In the genomic region with DNA sequence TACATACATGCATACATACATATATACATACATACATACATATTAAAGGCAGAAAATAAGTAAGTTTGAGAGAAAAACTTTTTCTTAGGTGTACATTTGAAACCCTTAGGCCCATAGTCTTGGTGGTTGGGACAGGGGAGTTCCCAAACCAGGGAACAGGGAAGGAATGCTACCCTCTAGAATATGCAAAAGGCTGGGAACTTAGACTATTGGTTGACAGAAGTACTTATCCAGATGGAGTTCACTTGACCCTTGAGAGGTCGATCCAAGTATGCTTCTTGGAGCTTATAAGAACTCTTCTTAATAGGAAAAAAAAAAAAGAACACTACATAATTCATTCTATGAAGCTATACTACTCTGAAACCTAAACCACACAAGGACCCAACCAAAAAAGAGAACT, we compare ENCODE assay signal across 30 mouse cellular contexts. TPM values are rescaled to one million over a fixed set of nuclear protein-coding genes. Genes with fewer than 3 reads are reported as not detected.
DNase-seq lines count a peak whose midpoint lies in the region.
"Had no signal": no experiment of that assay in that cellular context is flagged by ENCODE, and none has a peak within 500 bp of the region (broad histone marks: within the 10 kb centered on the region; RNA-seq: fewer than 3 reads in every experiment).

No protein-coding gene starts in this region.

- no peaks in the 10 kb centered on the region for H3K36me3 ChIP-seq in heart, embryonic 10.5 days
- H3K36me3 ChIP-seq: forebrain, embryonic 10.5 days; heart, embryonic 13.5 days had no signal

- no peak overlapping the region for H3K27ac ChIP-seq in heart, embryonic 10.5 days
- H3K27ac ChIP-seq: forebrain, embryonic 10.5 days; forebrain, embryonic 13.5 days; heart, embryonic 13.5 days; hindbrain, embryonic 14.5 days; hindbrain, postnatal 0 days had no signal

- no peaks in the 10 kb centered on the region for H3K27me3 ChIP-seq in heart, embryonic 10.5 days (ENCODE audit: insufficient read depth, poor library complexity, severe bottlenecking)
- H3K27me3 ChIP-seq: forebrain, embryonic 13.5 days; heart, embryonic 13.5 days had no signal

- DNase-seq in ES-CJ7 (ENCODE audit: low read depth, low spot score) (peak; percentile 15), R1 (ENCODE audit: low read depth, low spot score) (peak; percentile 33)
- peak; percentile 11 for DNase-seq in lung, postnatal 14 days
- no peak for DNase-seq in gastrocnemius, adult 18-20 months (ENCODE audit: low spot score)
- no peak for DNase-seq in heart, embryonic 10.5 days (ENCODE audit: low spot score)
- no peak for DNase-seq in urinary bladder, postnatal 25 days (ENCODE audit: low spot score)
- DNase-seq: adrenal gland, postnatal 10 days; adrenal gland, postnatal 36 days; cerebellum, adult 18-20 months; cerebellum, adult 9-10 months; cerebellum, postnatal 14 days; forebrain, postnatal 0 days; gastrocnemius, postnatal 25 days; heart, adult 18-20 months; heart, postnatal 14 days; heart, postnatal 4 days had no signal

- no peaks in the 10 kb centered on the region for H3K4me1 ChIP-seq in heart, embryonic 10.5 days
- H3K4me1 ChIP-seq: forebrain, embryonic 13.5 days; heart, embryonic 13.5 days had no signal

- H3K9me3 ChIP-seq in heart, embryonic 10.5 days: no peaks in the 10 kb centered on the region
- H3K9me3 ChIP-seq: forebrain, embryonic 10.5 days; forebrain, embryonic 13.5 days; heart, embryonic 13.5 days had no signal

- no peak overlapping the region for H3K4me3 ChIP-seq in heart, embryonic 10.5 days
- H3K4me3 ChIP-seq: forebrain, embryonic 10.5 days; forebrain, embryonic 13.5 days; heart, embryonic 13.5 days had no signal

- WGBS in heart, embryonic 10.5 days: 77% methylated on average over 1 of the region's 1 CpGs

RNA-seq across cellular contexts. Expression of a gene that starts 36.7 kb away (rescaled TPM):
- not detected for total RNA-seq in gastrocnemius, adult 18-20 months (2021)
- polyA plus RNA-seq in heart, embryonic 10.5 days (2016; fragmentation: Nextera tagmentation; extraction: Ambion mirVana): not detected in 2 replicates
- total RNA-seq: adrenal gland, adult 18-20 months; adrenal gland, postnatal 10 days; adrenal gland, postnatal 36 days; forebrain, postnatal 0 days; gastrocnemius, adult 8-10 months; gastrocnemius, postnatal 25 days; heart, adult 18-20 months; heart, postnatal 14 days; heart, postnatal 4 days; hindbrain, postnatal 0 days had no signal
- polyA plus RNA-seq: C2C12; CD4-positive, CD25-positive, alpha-beta regulatory T cell, adult 4 months; embryonic facial prominence, embryonic 11.5 days; embryonic facial prominence, embryonic 14.5 days; forebrain, embryonic 10.5 days; forebrain, embryonic 13.5 days; forebrain, postnatal 0 days; frontal cortex, adult 2 months; heart, embryonic 13.5 days; heart, embryonic 16.5 days; hindbrain, embryonic 11.5 days; hindbrain, embryonic 14.5 days; hindbrain, postnatal 0 days had no signal

Comparison
In these comparisons a context has a peak if more than half of its experiments do, and no peak if none do; other contexts are left out.
1. DNase-seq: peak in ES-CJ7 (single experiment), R1 (single experiment) and lung, postnatal 14 days (single experiment); none in gastrocnemius, adult 18-20 months (single experiment), heart, embryonic 10.5 days (single experiment) and urinary bladder, postnatal 25 days (single experiment).